Mouse (Mus musculus) liver, embryonic 14.5 days (tissue): ENCODE data around the gene Pou2f2. TPM values are rescaled to one million over a fixed set of nuclear protein-coding genes. Genes with fewer than 3 reads are reported as not detected.

Experiments used
- ATAC-seq: fragments of 200-750 bp; cut with Nextera tagmentation; 2 replicates; pipeline ENCODE4 v1.8.0; 2017; ENCODE audit warnings: moderate number of reproducible peaks, mild to moderate bottlenecking, moderate library complexity; ENCODE audit not compliant: insufficient read depth
- DNase-seq, 3 experiments: peaks; one replicate each; pipeline ENCODE4 v3.0.0-alpha.2; 2012 to 2013; ENCODE audit warnings: low read depth in 3 of 3, low spot score in 3 of 3
- H3K27ac ChIP-seq: fragments of 300-500 bp; sonication (generic); 2 replicates; pipeline ENCODE4 v1.5.1; 2014; ENCODE audit warnings: moderate library complexity, mild to moderate bottlenecking, control low read depth, inconsistent platforms
- H3K27me3 ChIP-seq: fragments of 300-500 bp; sonication (generic); 2 replicates; pipeline ENCODE4 v1.6.1; 2014; ENCODE audit warnings: mild to moderate bottlenecking, low read length, moderate library complexity; ENCODE audit not compliant: control insufficient read depth, insufficient read depth
- H3K36me3 ChIP-seq: fragments of 300-500 bp; sonication (generic); replicated peaks from 2 replicates; pipeline ENCODE4 v1.6.1; 2014; ENCODE audit warnings: low read depth; ENCODE audit not compliant: control insufficient read depth, insufficient read depth
- H3K4me1 ChIP-seq, 2 experiments: fragments of 200-500 bp in 1 of 2; fragments of 300-500 bp in 1 of 2; sonication (generic) in 1 of 2; replicated peaks; 2 replicates each; pipeline ENCODE4 v1.6.1; 2012 to 2014; ENCODE audit warnings: antibody characterized with exemption in 1 of 2, inconsistent platforms in 1 of 2, low read length in 1 of 2; ENCODE audit not compliant: control insufficient read depth in 2 of 2, insufficient read depth in 2 of 2
- H3K4me2 ChIP-seq: fragments of 300-500 bp; sonication (generic); 2 replicates; pipeline ENCODE4 v1.6.1; 2014; ENCODE audit warnings: low read depth, mild to moderate bottlenecking, control low read depth, moderate library complexity
- H3K4me3 ChIP-seq, 2 experiments: fragments of 200-500 bp in 1 of 2; fragments of 300-500 bp in 1 of 2; sonication (generic) in 1 of 2; 2 replicates each; pipeline ENCODE4 v1.5.1; 2012 to 2014; ENCODE audit warnings: low read depth in 2 of 2, low read length in 2 of 2, mild to moderate bottlenecking in 2 of 2, control low read depth in 1 of 2, inconsistent platforms in 1 of 2, moderate library complexity in 1 of 2; ENCODE audit not compliant: insufficient read depth in 1 of 2
- H3K9ac ChIP-seq: fragments of 300-500 bp; sonication (generic); replicated peaks from 2 replicates; pipeline ENCODE4 v1.6.1; 2014; ENCODE audit warnings: mild to moderate bottlenecking, control low read depth, moderate library complexity
- H3K9me3 ChIP-seq: fragments of 300-500 bp; sonication (generic); 2 replicates; pipeline ENCODE4 v1.6.1; 2016; ENCODE audit warnings: low read length, mixed read lengths; ENCODE audit not compliant: control insufficient read depth
- CTCF ChIP-seq: IDR thresholded peaks from 2 replicates; pipeline ENCODE4 v1.5.1; 2016; ENCODE audit warnings: antibody characterized with exemption, low read depth, control low read depth
- EP300 ChIP-seq: IDR thresholded peaks from 2 replicates; pipeline ENCODE4 v1.6.1; 2016; ENCODE audit warnings: antibody characterized with exemption, low read depth
- WGBS: fragments of 180-500 bp; shearing (Covaris S2); extraction: QIAGEN DNeasy Blood & Tissue Kit; methylation state at CpG from one replicate; pipeline ENCODE4 v1.1.7; 2014; ENCODE audit not compliant: insufficient replicate concordance; 5-methylcytosine and 5-hydroxymethylcytosine counted together
- polyA plus RNA-seq, 2 experiments: library from polyadenylated mRNA; depleted of rRNA in 1 of 2; stranded (reverse) in 1 of 2; unstranded in 1 of 2; fragments of >200 nt; fragmentation: Nextera tagmentation in 1 of 2; extraction: Ambion mirVana in 1 of 2; gene quantifications; 2 replicates each; pipeline versions ENCODE4 v1.2.1 to v1.2.3; 2012 to 2014

Pou2f2 gene
- polyA plus RNA-seq, 2 experiments, result 0.73 to 0.94 TPM

- H3K4me1 ChIP-seq, result peaks cover 34 to 37% of the 10 kb centered on the region in 2 experiments
- TF ChIP-seq CTCF (no peak), EP300 (peak; percentile 78)
Observed at GRCm38 (mm10) chr7:25195148-25195547, 15.6 kb upstream of the Pou2f2 start.

GRCm38 (mm10) chr7:25192110-25192509, 12.6 kb upstream of the Pou2f2 start:
- H3K4me3 ChIP-seq, result no peak overlapping the region
- ATAC-seq (no peak), DNase-seq (no peak)
- WGBS, result 72% methylated on average over 8 of the region's 8 CpGs
- no peaks in the 10 kb centered on the region for H3K9me3 ChIP-seq
- H3K36me3 ChIP-seq, result no peaks in the 10 kb centered on the region
- no peak for TF ChIP-seq EP300
- no peak for TF ChIP-seq CTCF
- H3K27me3 ChIP-seq, result no peaks in the 10 kb centered on the region
- H3K4me2 ChIP-seq, result no peak overlapping the region
- no peak overlapping the region for H3K9ac ChIP-seq
- no peak overlapping the region for H3K27ac ChIP-seq
- peaks cover 28% of the 10 kb centered on the region in 2 experiments for H3K4me1 ChIP-seq

More at GRCm38 (mm10) chr7:25195148-25195547, 15.6 kb upstream of the Pou2f2 start:
- Histone ChIP-seq H3K4me2 (peak overlapping the region; percentile 48), H3K4me3 (no peak overlapping the region), H3K27me3 (no peaks in the 10 kb centered on the region), H3K9me3 (no peaks in the 10 kb centered on the region), H3K36me3 (no peaks in the 10 kb centered on the region), H3K9ac (no peak overlapping the region; the same call in 1 of the 2 replicates), H3K27ac (peak overlapping the region; percentile 69)
- peak; percentile 97 for ATAC-seq
- peak; percentile 59 to 72 (median 64) for DNase-seq
- 81% methylated on average over 3 of the region's 3 CpGs for WGBS

- H3K4me2 ChIP-seq, result no peak overlapping the region
- WGBS, result 76% methylated on average over 11 of the region's 11 CpGs
- no peak for TF ChIP-seq CTCF
- no peak for TF ChIP-seq EP300
- no peak for ATAC-seq
- no peaks in the 10 kb centered on the region for H3K27me3 ChIP-seq
- DNase-seq, result no peak
- no peak overlapping the region for H3K27ac ChIP-seq
- peaks cover 18% of the 10 kb centered on the region in 2 experiments for H3K4me1 ChIP-seq
- no peak overlapping the region for H3K4me3 ChIP-seq
- no peaks in the 10 kb centered on the region for H3K9me3 ChIP-seq
- H3K36me3 ChIP-seq, result no peaks in the 10 kb centered on the region
- no peak overlapping the region for H3K9ac ChIP-seq
Observed at GRCm38 (mm10) chr7:25190806-25191205, 11.3 kb upstream of the Pou2f2 start.

GRCm38 (mm10) chr7:25187662-25188650, 8.4 kb upstream of the Pou2f2 start:
- H3K36me3 ChIP-seq, result no peaks in the 10 kb centered on the region
- H3K27me3 ChIP-seq, result peaks cover 2% of the 10 kb centered on the region; the same call in 1 of the 2 replicates
- 30% methylated on average over 21 of the region's 21 CpGs for WGBS
- H3K4me2 ChIP-seq, result no peak overlapping the region
- H3K4me1 ChIP-seq, result no peaks in the 10 kb centered on the region; a peak in 1 of 4 replicates
- H3K27ac ChIP-seq, result no peak overlapping the region
- ATAC-seq, result peak; percentile 69
- no peak for TF ChIP-seq EP300
- TF ChIP-seq CTCF, result peak; percentile 100
- no peak overlapping the region for H3K4me3 ChIP-seq
- no peaks in the 10 kb centered on the region for H3K9me3 ChIP-seq
- no peak overlapping the region for H3K9ac ChIP-seq
- peak; percentile 50 to 62 (median 55) for DNase-seq

GRCm38 (mm10) chr7:25184091-25184490, 4.6 kb upstream of the Pou2f2 start:
- Histone ChIP-seq H3K9me3 (no peaks in the 10 kb centered on the region), H3K27ac (no peak overlapping the region), H3K27me3 (peaks cover 40% of the 10 kb centered on the region), H3K4me2 (no peak overlapping the region), H3K4me1 (peaks cover 0 to 2% of the 10 kb centered on the region in 2 experiments; a peak in 2 of 4 replicates), H3K36me3 (no peaks in the 10 kb centered on the region), H3K4me3 (no peak overlapping the region), H3K9ac (no peak overlapping the region)
- DNase-seq (no peak), ATAC-seq (no peak)
- WGBS, result 44% methylated on average over 6 of the region's 6 CpGs
- TF ChIP-seq CTCF, result no peak
- no peak for TF ChIP-seq EP300
